Mouse (Mus musculus): Measurements from ENCODE around the gene Thap3. TPM values are rescaled to one million over a fixed set of nuclear protein-coding genes. Genes with fewer than 3 reads are reported as not detected.

Thap3 gene
- total RNA-seq, 1 experiment from 2014 or later = 6.3 TPM

GRCm38 (mm10) chr4:152010091-152010706, 21.4 kb upstream of the Thap3 start:
- peak; percentile 42 for ATAC-seq (replicated peaks; ENCODE audit: low read depth, poor library complexity, severe bottlenecking)

DNA sequence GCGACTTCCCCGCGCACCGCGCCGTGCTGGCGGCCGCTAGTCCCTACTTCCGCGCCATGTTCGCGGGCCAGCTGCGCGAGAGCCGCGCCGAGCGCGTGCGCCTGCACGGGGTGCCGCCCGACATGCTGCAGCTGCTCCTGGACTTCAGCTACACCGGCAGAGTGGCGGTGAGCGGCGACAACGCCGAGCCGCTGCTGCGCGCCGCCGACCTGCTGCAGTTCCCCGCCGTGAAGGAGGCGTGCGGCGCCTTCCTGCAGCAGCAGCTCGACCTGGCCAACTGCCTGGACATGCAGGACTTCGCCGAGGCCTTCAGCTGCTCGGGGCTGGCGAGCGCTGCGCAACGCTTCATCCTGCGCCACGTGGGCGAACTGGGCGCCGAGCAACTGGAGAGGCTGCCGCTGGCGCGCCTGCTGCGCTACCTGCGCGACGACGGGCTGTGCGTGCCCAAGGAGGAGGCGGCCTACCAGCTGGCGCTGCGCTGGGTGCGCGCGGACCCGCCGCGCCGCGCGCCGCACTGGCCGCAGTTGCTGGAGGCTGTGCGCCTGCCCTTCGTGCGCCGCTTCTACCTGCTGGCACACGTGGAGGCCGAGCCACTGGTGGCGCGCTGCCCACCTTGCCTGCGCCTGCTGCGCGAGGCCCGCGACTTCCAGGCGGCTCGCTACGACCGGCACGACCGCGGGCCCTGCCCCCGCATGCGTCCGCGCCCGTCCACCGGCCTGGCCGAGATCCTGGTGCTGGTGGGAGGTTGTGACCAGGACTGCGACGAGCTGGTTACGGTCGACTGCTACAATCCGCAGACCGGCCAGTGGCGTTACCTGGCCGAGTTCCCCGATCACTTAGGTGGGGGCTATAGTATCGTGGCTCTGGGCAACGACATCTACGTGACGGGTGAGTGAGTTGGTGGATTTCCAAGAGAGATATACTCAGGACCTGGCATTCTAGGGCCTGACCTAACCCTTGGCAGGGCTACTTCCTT, 20.6 kb upstream of the Thap3 start:
- no peak for ATAC-seq (replicated peaks; ENCODE audit: low read depth, poor library complexity, severe bottlenecking)

DNA sequence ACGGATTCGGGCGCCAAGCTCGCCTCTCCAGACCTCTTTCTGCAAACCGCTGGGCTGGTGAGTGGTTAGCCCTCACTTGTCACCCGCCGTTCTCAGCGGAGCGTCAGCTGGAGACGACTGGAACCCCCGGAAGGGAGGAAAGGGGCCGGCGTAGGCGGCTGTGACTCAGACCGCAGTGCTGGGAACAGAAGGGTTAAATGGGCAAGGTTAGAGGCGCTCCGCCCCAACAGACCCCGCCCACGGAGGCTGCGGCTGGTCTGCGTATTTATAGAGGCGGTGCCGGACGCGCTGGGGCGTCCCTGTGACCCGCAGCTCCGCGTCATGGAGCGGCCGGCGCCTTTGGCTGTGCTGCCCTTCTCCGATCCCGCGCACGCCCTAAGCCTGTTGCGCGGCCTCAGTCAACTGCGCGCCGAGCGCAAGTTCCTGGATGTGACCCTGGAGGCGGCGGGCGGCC, 19.9 kb upstream of the Thap3 start, which contains the start of gene Klhl21:
TSS of gene Klhl21 (plus strand) at position 182 of the 454 bp plus-strand sequence.
- ATAC-seq (replicated peaks; ENCODE audit: low read depth, poor library complexity, severe bottlenecking) = peak; percentile 80

DNA sequence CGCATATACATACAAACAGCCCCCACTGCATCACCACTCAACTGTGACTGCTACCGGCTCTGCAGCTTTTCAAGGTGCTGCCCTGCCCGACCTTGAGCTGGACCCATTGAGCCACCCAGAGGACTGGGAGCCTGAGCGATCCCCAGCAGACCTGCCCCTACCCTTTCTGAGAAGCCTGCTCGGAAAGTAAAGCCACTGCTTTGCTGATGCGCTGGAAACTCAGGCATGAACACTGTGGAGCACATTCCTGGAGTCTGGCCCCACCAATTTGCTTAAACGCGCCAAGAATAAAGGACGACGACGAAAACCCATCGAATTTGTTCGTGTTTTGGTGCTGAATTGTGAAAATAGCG, 19.3 kb upstream of the Thap3 start:
- ATAC-seq (replicated peaks; ENCODE audit: low read depth, poor library complexity, severe bottlenecking) = no peak

DNA sequence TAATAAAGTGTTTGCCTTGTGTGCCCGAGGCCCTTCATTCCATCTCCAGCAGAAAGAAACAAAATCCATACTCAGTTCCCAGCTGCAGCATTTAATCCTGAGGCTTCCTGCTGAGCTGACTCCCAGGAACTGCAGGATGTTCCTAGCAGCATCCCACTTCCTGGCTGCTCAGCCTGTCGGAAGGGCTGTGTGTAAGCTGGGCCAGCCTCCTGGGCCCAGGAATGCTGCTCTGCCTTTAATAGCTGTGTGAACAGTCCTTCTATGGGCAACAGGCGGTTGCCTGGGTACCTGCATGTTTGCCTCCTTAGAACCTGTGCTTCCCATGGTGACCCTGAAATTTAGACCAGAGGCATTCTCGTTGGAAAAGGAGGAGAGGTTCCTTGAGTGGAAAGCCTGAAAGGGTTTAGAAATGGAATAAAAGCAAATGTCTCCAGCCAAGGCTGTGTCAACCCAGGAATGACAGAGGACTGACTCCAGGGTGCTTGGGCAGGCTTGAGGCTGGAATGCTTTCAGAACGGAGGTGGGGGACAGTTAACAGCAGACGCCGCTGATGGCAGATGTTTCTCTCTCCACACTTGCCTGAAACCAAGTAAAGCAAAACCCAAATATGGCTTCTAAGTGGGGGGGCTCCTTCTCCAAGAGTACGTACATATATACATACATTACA, 18.8 kb upstream of the Thap3 start:
- no peak for ATAC-seq (replicated peaks; ENCODE audit: low read depth, poor library complexity, severe bottlenecking)

DNA sequence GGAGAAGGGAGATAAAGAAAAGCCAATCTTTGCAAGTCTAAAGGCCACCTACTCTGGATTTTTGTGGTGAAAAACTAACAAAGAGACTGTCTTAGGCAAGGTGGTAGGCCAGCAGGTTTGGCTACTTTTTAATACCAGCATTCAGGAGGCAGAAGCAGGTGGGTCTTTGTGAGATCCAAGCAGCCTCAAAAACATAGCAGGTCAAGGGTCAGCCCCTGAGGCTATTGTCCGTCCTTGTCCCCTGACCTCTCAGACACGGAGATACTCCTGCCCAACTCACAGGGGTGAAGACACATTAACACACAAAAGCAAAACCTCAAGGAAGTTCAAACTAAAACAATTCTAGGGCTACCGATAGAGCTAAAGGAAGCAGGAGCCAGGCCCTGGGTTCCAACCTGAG, 18.0 kb upstream of the Thap3 start:
- no peak for ATAC-seq (replicated peaks; ENCODE audit: low read depth, poor library complexity, severe bottlenecking)

DNA sequence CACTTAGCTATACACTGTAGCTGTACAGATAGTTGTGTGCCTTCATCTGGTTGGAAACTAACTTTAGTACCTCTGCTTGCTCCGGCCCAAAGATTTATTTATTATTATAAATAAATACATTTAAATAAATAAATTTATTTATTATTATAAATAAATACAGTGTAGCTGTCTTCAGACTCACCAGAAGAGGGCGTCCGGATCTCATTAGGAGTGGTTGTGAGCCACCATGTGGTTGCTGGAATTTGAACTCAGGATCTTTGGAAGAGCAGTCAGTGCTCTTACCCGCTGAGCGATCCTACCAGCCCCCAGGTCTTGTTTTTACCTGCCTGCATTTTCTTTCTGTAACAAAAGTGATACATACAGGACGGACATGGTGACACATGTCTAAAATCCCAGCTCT, 17.3 kb upstream of the Thap3 start:
- ATAC-seq (replicated peaks; ENCODE audit: low read depth, poor library complexity, severe bottlenecking) = no peak

DNA sequence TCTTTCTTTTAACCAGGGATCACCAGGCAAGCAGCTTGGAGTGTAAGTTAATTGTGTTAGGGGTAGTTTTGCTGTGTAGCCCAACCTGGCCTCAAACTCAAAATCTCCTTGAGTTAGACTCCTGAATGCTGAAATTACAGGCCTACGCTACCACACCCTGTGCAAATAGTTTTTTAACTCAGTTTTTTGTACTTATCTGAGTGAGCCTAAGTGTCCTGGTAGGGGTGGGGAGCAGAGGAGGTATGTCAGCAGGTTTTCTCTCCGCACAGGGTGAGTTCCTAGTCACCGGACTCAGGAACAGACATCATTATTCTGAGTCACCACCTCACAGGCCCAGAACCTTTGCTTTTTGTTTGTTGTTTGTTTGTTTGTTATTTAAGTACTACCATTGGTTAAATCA, 13.3 kb upstream of the Thap3 start:
- ATAC-seq (replicated peaks; ENCODE audit: low read depth, poor library complexity, severe bottlenecking) = no peak

GRCm38 (mm10) chr4:152001335-152001734, 12.5 kb upstream of the Thap3 start:
- no peak for ATAC-seq (replicated peaks; ENCODE audit: low read depth, poor library complexity, severe bottlenecking)

GRCm38 (mm10) chr4:152000906-152001305, 12.1 kb upstream of the Thap3 start:
- ATAC-seq (replicated peaks; ENCODE audit: low read depth, poor library complexity, severe bottlenecking) = no peak

DNA sequence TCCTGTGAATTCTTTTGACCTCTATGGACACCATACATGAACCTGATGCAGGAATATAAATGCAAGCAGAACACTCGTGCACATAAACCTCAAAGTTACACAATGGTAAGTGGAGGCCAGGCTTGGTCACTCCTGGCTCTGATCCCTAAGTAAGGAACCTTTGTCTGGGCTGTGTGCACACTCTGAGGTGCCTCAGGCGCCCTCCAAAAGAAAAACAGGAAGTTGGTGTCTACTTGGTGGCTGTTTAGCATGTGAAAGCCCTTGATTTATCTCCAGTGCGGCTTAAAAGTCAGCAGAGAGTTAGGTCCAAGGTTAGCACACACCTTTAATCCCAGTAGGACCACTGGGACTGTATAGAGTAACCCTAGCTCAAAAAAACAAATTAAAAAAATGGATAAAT, 10.7 kb upstream of the Thap3 start:
- peak; percentile 37 for ATAC-seq (replicated peaks; ENCODE audit: low read depth, poor library complexity, severe bottlenecking)

DNA sequence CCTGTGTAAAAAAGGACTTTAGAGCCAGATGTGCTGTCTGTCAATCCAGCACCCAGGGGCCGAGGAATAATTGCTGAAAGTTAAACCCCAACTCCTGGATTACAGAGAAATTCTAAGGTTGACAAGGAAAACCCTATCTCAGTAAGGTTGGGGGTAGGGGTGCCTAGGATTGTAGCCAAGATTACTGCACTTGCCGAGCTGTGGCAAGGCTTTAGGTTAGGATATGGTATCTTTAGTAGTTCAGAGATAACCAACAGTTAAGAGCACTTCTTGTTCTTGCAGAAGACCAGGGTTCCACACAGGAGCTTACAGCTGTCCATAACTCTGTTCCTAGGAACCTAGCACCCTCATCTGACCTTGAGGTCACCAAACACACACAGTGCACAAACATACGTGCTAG, 8.9 kb upstream of the Thap3 start:
- no peak for ATAC-seq (replicated peaks; ENCODE audit: low read depth, poor library complexity, severe bottlenecking)

DNA sequence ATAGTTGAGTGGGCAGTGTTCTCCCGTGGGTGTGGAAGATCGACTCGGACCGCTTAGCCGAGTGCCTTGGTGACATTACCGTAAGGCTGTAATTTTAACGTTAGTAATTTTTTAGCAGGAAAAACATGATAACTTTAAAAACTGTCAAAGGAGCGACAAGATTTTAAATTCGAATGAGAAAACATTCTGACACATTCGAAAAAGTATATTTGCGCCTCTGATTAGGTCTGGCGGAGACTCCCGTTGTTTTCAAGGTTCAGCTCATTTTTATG, 8.1 kb upstream of the Thap3 start:
- no peak for ATAC-seq (replicated peaks; ENCODE audit: low read depth, poor library complexity, severe bottlenecking)

- ATAC-seq (replicated peaks; ENCODE audit: low read depth, poor library complexity, severe bottlenecking) = peak; percentile 89
These were observed 7.6 kb upstream of the Thap3 start, which contains the start of gene Phf13 for GRCm38 (mm10) chr4:151996173-151996950. Gene Phf13, minus strand, starts transcription at chr4:151996258.

DNA sequence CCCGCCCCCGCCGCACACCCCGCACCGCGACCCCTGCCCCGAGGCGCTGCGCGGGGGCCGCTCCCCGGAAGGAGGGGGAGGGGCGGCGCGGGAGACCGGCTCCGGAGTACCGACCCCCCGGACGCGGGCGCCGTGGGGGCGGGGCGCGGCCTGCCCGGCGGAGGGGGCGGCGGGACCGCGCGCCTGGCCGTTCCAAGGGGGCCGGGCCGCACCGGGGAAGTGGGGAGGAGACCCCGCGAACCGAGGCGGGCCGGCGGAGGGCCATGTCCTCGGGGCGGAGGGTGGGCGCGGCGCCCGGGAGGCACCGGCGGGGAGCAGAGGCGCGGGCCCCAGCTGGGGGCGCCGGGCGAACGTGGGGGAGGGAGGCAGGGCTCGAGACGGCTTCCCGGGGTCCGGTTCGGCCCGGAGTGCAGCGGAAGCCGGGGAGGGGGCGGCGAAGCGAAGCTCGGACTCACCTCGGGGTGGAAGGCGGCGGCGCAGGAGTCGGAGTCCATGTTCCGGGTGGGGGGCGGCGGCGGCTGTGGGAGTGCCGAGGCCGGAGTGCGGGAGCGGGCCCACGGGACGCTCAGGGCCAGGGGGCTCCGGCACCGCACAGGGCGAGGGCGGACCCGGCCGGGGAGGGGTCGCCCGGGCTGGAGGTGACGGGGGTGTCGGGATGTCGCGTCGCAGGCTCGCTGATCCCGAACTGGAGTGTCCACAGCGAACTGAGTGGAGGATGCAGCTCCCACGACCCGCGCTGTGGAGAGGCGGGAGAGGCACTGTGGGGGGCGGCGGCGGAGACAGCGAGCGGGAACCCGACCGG, 6.8 kb upstream of the Thap3 start:
- ATAC-seq (replicated peaks; ENCODE audit: low read depth, poor library complexity, severe bottlenecking) = no peak

GRCm38 (mm10) chr4:151994228-151995171, 5.7 kb upstream of the Thap3 start:
- ATAC-seq (replicated peaks; ENCODE audit: low read depth, poor library complexity, severe bottlenecking) = peak; percentile 20; the same call in 1 of the 2 replicates

GRCm38 (mm10) chr4:151993035-151993434, 4.2 kb upstream of the Thap3 start:
- no peak for ATAC-seq (replicated peaks; ENCODE audit: low read depth, poor library complexity, severe bottlenecking)

DNA sequence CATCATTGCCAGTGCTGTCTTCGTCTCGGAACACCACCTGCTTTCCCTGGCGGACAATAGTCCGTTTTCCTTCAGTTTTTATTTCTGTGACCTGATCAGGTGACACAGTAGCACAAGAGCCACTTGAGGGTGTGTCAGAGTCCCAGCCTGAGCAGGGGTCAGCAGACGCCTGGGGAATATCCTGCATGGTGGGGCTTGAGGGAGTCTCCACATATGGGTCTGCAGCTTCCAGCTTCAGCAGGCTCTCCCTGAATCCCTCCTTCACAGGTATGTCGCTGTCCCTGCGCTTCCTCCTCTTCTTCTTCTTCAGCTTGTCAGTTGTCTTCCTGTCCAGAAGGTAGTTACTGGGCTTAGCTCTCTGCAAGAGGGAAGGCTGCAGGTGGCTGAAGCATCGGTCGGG, 3.3 kb upstream of the Thap3 start:
- no peak for ATAC-seq (replicated peaks; ENCODE audit: low read depth, poor library complexity, severe bottlenecking)
